Mouse (Mus musculus): ENCODE results near the gene Sel1l3.

The Sel1l3 gene

DNA sequence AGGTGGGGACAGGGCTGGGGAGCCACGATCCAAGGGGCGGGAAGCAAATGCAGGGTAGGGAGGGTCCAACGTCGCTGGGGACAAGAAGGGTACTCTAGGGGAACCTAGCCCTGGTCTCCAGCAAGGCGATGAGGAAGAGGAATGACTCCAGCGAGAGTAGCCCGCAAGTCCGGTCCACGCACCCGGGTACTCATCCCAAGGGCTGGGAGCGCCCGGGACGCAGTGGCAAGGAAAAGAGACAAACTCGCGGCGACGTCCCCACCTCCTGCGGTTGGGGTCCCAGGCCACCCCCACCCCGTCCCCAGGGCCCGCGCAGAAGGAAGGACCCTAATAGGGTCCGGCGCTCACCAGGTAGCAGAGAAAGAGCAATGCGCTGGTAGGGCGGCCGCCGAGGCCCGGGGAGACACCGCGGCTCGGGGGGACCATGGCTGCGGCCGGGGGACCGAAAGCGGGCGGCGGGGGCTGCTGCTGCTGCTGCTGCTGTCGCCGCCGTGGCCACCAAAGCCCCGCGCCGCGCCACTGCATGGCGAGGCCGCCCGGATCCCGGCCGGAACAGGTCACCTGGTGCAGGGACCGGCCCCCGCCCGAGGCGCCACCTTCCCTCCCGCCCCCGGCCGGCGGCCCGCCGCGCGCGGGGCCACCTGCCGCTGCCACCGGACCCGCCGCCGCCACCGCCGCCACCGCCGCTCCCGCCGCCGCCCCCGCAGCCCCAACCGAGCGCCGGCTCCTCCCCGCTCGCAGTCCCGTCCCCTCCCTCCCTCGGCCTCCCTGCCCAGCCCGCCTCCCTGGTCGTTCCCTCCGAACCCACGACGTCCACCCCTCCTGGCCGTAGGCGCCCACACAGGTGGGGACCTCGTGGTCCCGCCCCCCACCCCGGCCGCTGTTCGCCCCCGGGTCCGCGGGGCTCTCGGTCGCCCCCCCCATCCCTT, 681 bp downstream of the Sel1l3 start:
- peak; percentile 33 to 57 for DNase-seq

DNA sequence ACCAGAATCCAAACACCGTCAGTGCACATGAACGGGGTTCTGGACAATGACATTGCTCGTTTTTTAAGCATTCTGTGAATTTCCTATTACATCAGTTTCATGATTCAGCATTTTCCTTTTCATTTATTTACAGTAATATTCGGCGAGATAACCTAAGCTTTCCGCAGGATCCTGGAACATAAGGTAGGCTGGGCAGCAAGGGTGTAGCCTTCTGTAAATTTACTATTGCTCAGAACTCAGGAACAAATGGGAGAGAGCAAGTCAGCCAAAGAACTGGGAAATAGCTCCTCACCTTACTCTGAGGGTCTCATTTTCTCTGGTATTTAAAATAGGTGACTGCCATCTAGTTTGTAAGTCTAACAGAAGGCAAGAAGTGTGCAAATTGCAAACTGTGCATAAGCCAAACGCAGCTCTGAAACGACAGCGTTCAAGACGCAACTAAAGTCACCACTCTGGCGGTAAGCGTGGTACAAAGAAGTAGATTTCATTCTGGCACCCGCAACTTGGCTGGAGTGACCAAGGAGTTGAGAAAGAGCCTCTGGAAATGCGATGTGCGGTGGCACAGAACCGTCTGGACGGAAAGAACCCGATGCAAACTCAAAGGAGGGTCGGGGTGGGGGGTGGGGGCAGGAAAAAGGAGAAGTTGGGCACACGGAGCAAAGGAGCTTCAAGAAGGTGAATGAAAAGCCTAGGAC, 1.5 kb downstream of the Sel1l3 start:
- no peak for DNase-seq

DNA sequence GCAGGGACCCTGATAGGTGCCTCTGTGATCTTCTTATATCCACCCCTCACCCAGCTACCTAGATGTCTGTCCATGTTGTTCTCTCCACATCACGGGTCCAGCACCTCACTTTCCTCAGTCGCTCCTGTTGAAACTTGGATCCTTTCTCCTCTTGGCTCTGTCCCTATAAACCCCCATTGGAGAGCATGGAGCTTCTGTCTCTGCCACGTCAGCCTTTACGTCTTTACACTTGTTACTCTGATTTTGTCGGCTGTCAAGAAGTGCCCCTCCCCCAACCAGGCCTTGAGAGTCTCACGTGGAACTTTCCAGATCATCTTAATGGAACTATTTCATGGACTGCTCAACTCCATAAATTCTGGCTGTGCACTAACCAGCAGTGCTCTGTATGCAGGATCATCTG, 2.5 kb downstream of the Sel1l3 start:
- DNase-seq: no peak

DNA sequence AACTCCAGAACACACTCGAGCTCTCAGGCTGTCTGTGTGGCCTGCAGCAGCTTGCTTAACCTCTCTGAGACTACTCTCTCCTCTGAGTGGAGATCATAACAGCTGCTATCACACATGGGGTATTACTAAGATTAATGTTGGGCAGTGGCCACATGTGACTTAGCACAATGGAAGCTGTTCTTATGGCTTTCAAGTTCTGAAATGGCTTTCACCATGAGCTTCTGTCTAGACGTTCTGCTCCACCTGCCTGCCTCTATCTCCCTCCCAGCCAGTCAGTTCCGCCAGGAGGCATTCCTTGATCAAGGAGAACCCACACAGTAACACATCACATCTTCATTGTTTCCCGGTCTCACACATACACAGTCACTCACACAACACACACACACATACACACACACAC, 3.2 kb downstream of the Sel1l3 start:
- no peak for DNase-seq

DNA sequence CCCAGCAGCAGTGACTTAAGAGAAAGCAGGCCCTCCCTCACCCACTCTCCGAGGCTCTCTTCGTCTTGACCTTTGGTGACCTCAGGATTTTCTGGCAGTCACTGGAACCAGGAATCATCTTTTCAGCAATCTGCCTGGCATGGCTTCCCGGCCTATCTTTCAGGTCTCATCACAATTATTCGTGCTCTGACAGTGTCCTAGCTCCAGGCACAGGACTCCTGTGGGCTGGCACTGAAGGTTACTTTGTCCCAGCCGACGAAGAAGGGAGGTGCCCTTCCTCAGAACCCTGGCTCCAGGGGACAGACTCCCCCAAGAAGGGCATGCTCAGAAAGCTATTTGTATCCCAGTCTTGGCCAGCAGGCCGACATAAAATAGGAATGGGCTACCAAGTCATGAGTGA, 4.0 kb downstream of the Sel1l3 start:
- no peak for DNase-seq

DNA sequence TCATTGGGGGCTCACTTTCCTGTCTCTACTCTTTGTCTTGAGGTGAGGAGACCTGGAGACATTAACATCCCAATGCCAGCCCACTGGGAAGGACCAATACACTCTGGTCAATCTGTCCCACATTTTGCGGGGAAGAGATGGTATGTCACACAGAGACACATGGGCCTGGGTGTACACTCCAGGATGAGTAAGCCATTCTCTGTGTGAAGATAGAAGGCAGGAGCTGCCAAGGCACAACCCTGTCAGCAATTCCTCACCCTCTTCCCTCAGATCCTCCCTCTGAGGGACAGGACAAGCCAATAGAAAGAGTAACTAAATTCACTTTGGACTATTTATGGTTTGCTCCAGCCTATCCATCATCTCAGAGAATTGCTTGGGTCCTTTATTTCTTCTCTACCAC, 5.0 kb downstream of the Sel1l3 start:
- no peak for DNase-seq

DNA sequence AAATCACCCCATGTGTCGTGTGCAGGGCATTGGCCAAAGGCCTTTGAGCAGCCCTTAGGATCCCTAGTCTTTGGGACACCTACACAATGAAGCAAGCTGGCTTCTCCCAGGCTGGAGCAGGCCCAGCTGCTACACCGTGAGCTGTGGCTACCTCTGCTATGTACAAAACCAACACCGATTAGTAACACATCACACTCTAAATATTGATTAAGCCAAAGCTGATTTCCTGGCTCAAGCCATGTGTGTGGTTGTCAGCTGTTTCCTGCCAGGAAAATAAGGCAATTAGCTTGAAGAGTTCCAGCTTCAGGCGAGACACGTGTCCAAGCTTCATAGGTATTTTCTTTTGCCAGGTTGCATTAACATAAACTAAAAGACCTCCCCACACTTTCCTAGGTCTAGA, 7.2 kb downstream of the Sel1l3 start:
- no peak for DNase-seq

DNA sequence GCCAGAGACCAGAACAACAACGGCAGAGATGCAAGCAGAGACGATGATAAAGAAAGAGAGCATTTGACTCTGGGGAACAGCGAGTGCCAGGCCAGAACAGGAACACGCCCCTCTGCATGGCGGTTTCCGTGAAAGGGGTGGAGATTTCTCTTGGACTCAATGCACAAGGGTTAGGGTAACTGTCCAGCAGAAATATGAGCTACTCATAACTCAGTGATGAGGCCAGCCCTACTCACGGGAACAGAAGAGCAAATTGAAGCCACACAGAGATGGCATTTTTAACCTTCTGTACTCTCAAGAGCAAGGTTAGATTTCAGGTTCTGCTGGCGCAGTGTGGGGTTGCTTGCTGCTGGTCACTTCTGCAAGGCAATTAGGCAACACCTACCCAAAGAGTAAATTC, 11.0 kb downstream of the Sel1l3 start:
- DNase-seq: no peak

DNA sequence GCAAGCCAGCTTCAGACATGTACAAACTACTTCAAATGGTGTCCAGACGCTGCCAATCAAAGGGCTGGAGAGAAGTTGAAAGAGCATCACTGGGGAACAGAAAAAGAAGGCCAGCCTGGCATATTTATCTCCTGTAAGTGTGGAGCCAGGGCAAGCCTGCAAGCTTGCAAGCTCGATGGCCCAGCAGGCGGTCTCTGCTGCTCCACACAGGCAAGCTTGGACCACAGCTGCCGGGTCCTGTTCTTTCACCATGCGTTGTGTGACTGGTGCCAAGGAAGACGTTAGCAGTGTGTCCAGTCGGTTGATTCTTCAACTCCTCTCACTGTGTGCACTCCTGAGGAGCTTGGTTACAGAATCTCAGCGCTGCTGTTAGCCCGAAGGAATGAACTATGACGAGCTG, 12.9 kb downstream of the Sel1l3 start:
- DNase-seq: no peak

DNA sequence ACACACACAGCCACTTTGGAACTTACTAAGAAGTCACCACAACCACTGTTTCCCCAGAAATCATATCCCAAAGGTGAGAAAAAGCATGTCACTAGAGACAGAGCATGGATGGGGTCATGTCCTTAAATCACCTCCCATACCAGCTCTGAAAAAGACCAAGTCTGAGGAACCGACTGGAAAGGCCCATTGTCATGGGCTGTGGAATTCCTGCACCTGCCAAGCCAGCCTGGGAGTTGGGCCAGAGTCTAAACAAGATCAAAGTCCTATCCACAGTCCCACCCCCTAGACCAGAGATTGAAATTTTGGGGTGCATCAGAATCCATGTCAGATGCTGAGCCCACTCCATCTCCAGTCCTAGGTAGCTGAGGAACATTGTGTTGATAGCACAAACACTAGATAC, 15.3 kb downstream of the Sel1l3 start:
- DNase-seq: no peak

DNA sequence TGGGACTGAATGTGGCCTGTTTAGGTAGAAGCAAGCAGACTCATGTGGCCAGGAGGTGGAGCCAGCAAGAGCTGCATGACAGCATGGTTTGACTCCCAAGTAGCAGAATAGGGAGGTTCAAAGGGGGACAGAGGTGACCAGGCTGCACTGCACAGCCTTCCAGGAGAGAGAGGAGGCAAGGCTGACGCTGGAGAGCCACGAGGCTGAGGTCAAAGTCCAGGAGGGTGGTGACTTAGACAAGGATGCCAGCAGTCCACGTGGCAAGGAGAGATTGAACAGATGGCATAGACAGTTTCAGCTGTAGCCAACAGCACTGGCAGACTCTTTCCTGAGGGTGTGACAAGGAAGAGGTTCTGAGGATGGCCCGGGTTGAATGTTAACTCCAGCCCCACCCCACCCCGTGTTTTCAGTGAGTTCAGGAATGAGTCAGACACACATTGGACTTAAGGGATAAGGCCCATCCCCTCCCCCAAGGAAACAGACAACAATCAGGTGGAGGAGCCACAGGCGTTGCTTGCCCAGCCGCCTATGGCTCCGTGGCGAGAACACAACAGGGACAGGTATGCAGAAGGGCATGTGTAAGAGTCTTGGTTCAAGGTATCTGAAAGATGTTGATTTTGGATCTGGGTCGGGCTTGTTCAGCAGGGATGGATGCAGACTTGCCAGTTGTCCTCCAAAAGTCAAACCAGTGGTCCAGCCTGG, 17.2 kb downstream of the Sel1l3 start:
- no peak for DNase-seq

DNA sequence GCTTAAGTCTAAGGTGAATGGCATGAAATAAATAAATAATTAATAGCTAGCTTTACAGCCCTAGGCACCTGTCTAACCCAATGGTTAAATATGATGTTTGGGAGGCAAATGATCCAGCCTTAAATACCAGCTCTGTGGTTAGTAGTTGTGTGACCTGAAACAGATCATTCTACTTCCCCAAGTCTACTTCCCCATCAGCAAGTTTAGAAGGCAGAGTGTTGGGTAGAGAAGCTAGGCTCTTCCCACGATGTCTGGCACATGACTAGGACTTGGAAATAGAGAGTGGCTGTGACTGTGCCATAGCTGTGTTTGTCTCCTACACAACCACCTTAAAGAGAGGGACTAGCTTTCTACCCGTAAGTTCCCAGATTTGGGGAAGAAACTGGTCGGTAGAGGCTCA, 18.9 kb downstream of the Sel1l3 start:
- DNase-seq: no peak

DNA sequence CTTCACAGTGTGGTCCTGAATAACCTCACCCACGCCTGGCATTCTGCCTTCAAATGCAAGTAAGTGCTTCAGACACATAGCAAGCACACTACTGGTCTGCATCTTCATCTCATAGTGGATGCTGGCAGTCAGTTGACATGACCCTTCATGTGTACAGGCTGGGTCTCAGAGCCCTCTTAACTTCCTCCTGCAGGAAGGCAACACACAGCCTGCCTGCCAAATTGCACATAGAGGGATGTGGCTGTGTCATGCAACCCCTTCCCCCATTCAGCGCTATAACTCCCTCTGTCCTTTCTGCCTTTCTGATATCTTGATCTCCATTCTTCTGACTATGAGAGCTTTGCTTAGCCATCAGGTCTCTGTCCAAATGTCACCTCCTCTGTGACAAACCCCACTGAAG, 19.3 kb downstream of the Sel1l3 start:
- DNase-seq: no peak

DNA sequence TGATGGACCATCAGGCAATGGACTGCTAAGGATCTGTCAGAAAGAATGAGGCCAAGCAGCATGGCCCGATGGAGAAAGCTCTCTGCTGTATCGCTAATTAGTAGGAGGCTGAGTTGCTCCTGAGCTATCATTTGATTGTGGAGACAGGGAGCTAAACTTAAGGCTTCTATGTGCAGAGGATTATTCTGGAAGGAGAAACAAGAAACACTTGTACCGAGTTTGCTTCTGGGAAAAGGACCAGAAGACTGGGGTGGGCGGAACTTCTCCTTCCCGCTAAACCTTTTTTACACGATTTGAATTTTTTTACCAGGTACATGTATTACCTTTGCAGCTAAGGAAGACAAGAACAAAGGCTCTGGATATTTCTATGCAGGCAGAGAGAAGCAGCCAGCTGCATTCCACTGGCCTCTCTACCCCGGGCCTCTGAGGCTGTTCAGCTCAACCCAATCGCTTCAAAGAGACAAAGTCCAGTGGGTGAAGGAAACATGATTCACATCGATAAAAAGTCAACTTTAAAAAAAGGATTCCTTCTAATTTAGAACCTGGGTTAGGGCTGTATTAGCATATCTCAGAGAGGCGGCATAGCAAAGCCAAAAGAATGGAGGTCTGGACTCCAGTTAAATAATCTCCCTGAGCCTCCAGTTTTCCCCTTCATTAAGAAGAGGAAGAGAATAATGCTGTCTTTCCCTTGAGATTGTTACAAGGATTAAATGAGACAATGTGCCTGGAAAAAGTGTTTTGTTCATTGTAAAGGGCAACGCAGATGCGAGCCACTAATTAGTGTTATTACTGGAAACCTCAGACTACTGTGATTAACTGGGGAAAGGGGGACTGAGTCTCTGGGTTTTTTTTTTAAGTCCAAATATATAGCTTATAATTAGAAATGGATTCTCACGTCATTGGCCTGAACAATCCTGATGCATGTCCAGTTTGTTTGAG, 20.4 kb downstream of the Sel1l3 start:
- no peak for DNase-seq

DNA sequence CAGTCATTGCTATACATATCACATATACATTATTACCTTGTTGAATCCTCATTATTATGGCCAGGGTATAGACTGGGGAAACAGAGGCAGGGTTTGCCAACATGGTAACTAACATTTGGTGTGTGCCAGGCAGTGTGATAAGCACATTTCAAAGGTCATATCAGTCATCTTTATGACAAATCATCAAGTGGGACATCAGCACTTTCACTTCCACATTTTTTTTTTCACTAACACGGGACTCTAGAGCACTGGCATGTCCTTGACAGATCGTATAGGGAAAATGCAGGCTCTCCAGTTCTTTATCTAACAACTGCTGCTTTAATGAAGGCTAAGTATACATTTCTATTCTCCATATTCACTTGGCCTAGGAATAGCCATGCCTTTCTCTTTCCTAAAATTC, 25.1 kb downstream of the Sel1l3 start:
- no peak for DNase-seq

DNA sequence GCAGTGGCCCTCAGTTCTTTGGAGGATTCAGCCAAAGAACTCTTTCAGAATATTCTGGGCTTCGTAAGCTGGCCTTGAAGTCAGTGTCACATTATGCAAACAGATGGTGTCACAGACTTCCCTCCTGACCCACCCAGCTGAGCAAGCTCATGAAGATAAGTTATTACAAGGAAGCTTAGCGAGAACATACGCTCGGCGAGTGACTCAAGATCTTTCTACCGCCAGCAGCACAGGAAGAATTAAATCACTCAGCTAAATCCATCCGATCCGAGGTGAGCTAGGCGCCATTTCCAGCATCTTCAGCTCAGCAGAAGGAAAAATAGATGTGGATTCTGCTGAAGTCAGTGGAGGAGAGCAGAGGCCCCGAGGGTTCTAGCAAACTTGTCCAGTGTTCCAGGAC, 26.5 kb downstream of the Sel1l3 start:
- DNase-seq: no peak

DNA sequence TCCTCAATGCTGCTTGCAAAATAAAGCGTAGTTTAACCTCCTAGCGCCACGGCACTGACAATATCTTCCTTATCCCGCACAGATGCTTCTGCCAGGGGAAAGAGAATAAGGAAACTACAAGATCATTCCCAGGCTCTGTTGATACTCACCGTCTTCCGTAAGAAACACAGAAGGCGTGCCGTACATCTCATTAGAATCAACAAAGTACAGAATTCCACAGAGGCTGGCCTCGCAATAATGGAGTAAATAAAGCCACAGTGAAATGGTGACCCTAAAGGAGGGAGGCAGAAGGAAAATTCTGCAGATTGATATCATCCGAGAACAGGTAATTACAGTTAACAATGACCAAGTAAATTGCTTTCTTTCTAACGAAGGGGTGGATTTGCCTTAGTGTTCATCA, 27.9 kb downstream of the Sel1l3 start:
- DNase-seq: no peak

DNA sequence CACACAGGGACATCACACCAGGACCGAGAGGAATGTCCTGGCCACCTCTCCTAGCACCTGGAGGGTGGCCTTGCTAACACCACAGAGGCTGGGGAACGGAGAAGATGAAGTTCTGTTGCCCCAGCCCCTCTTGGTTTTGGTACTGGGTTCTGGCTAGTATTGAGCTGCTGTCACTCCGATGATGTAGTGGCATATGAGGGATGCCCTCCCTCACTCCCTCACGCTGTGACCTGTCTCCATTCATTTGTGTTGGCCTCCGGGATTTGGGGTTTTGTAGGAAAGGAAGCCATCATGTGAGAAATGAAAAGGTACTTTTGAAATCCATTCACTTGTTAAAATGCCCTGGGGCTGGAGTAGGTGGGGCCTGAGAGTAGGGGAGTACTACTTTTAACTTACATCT, 33.8 kb downstream of the Sel1l3 start:
- DNase-seq: no peak

DNA sequence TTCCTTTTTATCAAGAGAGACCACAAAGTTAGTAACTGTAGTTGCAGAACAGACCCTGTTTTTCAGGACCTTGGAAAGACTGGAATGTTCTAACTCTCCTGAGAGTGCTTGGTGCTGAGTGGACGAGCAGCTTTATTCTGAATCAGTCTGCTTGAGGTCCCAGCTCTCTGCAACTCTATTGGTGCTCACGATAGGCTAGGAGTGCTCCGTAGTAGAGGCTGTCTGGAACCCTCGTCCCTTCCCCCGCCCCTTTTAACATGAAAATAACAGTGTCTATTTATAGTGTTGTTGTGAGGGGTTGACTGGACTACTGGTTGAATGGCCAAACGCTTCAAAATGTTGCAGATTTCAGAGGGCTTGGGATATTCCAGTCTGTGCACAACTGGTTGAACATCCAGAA, 37.0 kb downstream of the Sel1l3 start:
- no peak for DNase-seq

DNA sequence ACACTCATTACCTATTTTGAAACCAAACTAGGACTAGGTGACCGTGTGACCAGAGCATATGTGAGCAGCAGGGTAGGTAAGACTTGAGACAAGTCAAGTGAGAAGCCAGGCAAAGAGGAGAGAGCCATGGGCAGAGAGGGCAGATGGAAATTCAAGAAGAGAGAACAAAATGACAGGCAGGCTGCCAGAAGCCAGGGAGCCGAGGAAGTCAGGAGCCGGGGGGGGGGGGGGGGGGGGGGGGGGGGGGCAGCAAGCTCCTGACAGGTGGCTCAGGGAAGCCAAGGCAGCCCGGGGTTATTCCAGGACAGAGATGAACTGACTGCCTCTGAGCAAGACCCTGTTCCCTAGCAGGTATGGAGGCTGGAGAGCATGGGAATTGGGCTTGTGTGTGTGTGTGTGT, 37.7 kb downstream of the Sel1l3 start:
- DNase-seq: no peak

DNA sequence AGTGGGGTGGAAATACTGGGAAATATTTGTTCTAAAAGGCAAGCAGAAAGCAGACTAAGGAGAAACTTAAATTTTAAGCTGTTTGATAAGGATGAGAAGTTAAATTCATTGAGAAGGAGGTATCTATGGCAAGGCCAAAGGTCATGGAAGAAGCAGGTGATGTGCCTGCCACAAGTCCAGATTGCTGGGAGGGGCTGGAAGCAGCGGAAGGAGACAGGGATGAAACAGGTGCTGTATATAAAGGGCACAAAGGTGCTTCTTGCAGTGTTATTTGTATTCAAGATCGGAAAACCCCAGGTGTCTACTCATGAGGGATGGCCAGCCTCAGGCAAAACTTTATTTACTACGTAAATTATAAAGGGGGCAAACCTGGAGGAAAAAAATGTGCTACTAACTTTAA, 38.5 kb downstream of the Sel1l3 start:
- DNase-seq: no peak

DNA sequence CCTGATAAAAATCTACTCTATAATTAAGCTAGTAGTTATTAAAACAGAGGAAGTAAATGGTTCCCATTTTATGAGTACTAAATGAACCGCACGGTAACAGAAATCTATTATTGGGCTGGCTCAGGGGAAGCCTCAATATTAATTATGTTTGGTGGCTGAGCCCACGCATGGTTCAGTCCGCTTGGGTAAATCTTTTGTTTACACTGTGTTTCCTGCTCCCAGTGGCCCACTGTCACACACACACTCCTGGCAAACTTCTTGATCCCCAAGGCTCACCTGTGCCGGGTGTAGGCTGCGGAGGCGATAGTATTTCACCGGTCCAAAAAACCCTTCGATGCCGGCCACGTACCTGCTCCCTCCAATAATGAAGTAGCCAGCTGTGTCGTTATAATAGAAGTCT, 39.3 kb downstream of the Sel1l3 start:
- DNase-seq: no peak

DNA sequence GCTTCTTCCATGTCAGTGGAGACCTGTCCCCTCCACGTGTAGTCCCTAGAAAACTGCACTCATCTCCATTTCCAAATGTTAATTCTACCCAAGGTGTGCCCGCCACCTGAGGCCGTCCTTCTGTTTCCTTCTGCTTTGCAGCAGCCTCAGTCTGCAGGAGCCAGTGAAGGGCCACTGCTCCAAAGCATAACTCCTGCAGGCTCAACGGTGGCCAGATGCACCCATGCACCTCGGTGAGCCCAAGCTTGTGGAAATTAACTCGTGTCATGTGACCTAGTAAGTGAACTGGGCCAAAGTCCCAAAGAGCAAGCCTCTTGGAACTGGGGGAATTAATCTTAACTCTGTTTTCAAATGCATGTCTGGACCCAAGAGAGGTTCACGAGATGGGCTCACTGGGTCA, 40.8 kb downstream of the Sel1l3 start:
- DNase-seq: no peak

All from lung, postnatal 4 days (tissue).